Mouse (Mus musculus): ENCODE measurements at regions not wholly inside any gene's neighbourhood (a gene's known extent, or its start where the extent isn't known, plus 50 kb on each side); places are given as distances from the start of the nearest gene placed in this dataset.

DNA sequence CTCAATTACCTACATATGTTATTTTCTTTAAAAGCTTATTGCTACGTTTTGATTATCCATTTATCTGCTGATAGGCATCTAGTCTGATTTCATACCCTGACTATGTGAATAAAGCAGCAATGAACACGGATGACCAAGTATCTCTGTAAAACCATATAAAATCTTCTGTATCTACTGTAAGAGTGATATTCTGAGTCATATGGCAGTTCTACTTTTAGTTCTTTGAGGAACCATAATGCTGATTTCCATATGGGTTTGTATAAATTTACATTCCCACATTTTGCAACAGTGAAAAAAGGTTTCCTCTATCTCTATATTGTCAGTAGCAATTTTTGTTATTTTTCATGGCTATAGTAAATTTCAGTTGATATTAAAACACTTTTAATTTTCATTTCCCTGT, 280.6 kb downstream of the Fsip2 start:
- no peak for DNase-seq (ENCODE audit: low read depth, low spot score)

DNA sequence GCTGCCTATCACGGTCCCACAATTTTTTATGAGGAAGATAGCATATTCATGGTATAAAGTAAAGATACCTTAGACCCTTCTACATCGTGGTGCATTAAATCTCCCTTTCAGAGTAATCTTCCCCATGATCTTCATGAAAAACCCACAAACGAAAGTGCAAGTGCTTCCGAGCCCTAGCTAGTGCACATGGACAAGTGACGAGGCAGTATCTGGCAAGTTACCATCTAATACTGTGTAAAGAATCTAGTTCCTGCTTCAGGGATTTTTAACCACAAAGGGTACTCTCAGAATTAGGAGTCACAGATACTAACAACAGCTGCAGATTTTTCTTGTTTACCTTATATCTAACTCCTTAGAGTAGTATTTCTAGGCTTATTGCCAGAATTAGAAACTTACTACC, 282.8 kb downstream of the Fsip2 start:
- DNase-seq (ENCODE audit: low read depth, low spot score), result no peak

DNA sequence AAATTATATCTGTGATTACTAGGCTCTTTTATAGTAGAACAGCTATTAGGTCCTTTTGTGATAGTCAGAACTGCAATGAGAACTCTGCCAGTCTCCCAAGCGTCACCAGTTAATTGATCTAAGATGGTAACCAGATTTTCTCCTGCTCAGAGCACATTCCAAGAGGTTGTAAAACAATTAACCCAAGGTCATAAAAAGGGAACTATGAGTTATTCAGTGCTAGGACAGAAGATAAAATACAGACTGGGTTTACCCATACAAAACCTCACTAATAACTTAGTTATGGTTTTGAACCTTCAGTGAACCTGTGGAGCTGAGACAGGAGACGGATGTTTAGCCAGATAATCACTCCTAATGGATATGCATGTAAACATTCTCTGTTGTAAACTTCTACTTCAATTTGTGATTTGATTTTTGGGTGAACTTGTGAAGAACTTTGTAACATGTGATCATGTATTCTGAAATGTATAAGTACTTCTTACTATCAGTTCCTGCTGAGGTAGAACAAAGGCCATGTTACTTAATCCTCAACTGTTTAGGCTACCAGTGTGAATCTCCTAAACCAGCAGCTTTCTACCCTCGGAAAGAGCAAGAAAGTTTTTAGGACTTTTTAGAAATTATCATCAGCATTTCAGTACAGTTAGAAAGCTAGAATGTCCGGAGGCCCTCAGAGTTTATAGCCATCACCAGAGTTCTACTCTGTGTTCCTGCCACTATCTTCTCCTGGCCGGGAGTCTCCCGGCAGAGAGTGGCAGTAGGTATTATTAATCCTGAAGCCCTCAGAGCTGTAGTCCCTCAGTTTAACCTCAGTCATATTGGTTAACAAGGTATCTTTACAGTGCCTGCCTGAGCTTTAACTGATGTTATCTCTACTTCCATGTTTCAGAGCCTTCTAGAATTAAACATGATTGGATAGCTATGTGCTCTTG, 308.0 kb downstream of the Fsip2 start:
- no peak for DNase-seq (ENCODE audit: low read depth, low spot score)

DNA sequence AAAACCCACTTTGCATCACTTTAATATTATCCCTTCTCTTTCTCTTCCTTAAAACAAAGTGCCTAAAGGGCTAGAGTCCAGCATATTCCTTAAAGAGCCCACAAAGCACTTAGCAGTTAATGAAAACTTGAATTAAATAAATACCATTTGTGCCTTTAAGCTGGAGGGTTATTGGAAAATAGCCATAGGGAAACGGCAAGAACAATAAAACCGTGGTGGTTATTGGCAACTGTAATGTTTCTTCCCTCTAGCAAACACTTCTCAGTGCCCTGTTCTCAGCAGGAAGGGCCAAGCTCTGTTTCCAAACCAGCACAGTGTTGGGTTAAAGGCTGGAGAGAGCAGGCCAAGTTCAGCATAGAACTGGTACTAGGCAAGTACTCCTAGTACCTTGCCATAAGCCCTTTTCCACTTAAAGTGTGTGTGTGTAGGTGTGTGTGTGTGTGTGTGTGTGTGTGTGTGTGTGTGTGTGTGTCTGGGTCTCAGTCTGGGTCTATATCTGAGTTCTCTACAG, 313.4 kb downstream of the Fsip2 start:
- no peak for DNase-seq (ENCODE audit: low read depth, low spot score)

DNA sequence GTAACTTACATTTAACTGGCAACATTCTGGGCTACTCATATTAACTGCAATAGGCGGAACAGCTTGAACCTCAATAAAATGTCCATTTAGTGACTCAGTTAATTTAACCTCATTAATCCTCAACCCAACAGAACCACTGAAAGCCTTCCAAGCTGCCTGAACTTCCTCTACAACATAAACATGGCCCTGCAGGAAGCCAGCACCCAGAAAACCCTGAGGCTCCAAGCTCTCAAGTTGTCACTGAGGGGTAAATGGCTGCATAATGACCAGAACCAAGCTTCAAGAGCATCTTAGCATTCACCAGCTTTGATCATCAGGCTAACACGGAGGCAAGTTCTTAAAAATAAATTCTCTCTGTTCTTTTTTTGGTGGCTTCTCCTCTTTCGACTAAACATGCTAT, 315.2 kb downstream of the Fsip2 start:
- DNase-seq (ENCODE audit: low read depth, low spot score), result no peak

DNA sequence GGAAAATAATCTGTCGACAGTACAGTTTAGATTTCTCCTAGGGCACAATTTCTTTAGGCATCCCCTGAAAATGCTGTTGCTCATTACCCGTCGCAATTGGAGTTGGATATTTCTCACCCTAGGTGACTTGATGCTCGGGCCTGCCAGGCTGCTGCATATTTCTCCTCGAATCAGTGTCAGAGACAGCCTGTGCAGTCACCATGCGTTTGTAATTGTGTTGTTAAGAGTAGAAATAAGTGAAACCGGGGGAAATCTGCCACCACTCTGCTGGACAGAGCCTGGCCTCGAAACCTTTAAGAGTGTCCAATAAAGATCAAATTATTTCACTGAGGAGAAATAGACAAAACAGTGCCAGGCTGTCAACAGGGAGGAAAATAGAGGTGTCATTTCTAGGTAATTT, 340.7 kb upstream of the Zc3h15 start:
- no peak for DNase-seq (ENCODE audit: low read depth, low spot score)

DNA sequence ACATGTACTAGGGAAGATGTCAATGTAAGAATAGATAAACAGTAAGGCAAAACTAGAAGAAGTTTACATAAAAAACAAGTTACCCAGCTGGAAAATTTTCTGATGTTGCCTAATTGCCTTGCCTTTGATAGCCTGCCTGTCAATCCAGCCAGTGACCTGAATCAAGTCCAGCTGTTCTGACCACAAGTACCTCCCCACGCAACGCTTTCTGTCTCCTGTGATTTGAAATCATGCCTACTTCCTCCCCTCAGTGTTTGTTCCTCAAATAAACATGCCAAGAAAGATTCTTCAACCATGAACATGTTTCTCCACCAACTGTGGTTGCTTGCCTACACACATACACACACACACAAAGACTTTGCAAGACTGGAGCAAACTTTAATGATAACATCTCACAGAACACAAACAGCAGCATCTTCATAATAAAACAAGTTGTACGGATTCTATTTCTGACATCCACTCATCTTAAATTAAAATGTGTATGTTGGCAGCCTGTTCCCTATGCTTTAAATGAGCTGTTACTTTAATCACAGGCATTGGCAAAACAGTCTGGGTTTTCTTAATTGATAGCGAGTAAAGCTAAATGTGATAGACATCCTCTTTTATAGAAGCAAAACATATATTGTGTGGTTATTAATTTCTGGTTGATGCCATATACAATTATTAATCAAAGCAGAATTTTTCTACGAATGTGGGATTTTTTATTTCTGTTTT, 312.0 kb upstream of the Zc3h15 start:
- DNase-seq (ENCODE audit: low read depth, low spot score), result no peak

DNA sequence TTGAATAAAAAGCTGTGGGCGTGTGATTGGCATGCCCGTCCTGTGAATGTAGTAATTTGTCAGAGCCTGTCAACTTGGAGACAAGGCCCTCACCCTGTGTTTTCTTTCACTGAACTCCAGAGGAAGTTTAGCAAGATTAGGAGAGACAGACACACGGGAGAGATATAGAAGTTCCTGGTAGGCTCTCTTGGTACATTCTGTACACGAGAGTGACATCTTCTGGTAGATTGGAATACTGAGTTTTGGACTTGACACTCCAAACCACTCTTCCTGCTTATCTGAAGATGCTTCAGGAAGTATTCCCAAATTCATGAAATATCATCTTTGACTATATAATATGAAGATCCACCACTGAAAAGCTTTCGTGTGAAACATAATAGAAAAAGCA, 311.5 kb upstream of the Zc3h15 start:
- peak; percentile 23 for DNase-seq (ENCODE audit: low read depth, low spot score)

DNA sequence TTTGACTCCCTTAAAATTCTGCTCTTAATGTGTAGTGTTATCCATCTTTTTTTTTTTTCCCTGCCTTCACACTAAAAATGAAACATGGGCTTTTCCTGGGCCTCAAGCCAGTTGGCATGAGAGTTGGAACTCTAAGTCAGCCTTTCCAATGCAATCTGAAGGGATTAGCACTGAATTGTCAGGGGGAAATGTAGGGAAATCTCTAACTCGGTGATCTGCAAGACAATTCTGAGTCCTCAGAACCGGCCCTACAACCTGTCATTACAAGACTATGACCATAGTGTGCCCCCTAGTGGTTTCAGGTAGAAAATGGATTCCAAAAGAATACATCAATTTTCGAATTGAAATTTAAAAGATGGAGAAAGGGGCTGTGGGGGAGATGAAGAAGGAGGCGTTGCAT, 306.9 kb upstream of the Zc3h15 start:
- no peak for DNase-seq (ENCODE audit: low read depth, low spot score)

DNA sequence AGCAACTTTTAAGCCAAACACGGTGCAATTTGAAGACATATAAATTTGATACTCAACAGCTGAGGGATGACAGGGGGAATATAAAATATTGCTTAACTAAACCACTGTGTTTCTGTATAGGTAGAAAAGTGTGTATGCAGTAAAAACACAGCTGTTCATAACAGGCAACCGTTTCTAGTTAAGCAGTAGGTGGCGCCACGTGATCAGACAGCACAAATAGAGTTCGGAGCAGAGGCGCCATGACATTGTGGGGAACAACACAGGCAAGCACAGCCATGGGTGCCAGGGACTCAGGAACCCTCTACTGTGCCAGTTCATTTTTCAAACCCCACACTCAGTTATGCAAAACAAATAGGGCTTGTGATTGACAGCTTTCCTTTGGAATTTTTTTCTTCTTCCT, 304.1 kb upstream of the Zc3h15 start:
- no peak for DNase-seq (ENCODE audit: low read depth, low spot score)

All from retina, postnatal 7 days (tissue).